8 mouse cellular contexts compared by ENCODE assay signal in the genomic region with DNA sequence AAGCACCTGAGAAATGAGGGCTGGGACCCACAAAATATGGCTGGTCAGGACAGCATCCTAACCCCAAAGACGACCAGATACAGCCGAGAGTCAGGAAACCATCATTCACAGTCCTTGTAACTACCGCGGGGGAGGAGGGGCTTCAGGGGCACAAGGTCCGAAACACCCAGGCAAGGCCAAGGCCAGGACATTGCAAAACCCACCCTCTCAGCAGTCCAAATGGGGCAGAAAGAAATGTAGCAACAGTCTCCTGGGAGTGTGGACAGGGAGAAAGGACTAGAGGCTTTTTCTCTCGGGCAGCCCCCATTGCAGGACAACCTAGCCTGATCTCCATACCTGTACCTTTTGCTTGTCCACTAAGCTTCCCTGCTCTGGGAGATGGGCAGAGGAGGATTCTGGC. TPM values are rescaled to one million over a fixed set of nuclear protein-coding genes. Genes with fewer than 3 reads are reported as not detected.
DNase-seq lines count a peak whose midpoint lies in the region; ATAC-seq lines count a peak whose summit lies in the region.

No protein-coding gene starts in this region.

- peaks cover 33% of the 10 kb centered on the region for H3K4me1 ChIP-seq in lung, embryonic 15.5 days
- H3K4me1 ChIP-seq in embryonic facial prominence, embryonic 12.5 days = peaks cover 16% of the 10 kb centered on the region
- 0 out of 2 replicates have a peak, but pooled peaks cover 2% of the 10 kb centered on the region for H3K4me1 ChIP-seq in limb, embryonic 11.5 days (ENCODE audit: control insufficient read depth, insufficient read depth, low read length)
- no peaks in the 10 kb centered on the region for H3K4me1 ChIP-seq in neural tube, embryonic 14.5 days (ENCODE audit: control insufficient read depth, insufficient read depth, low read length)

- no peak for ATAC-seq in lung, embryonic 15.5 days (ENCODE audit: borderline replicate concordance, extremely low read depth, low FRiP score, low TSS enrichment)
- ATAC-seq in embryonic facial prominence, embryonic 12.5 days (ENCODE audit: insufficient number of reproducible peaks, insufficient read depth, low FRiP score, low TSS enrichment) = no peak
- ATAC-seq in limb, embryonic 11.5 days (ENCODE audit: insufficient number of reproducible peaks, low FRiP score, low TSS enrichment, low read depth) = 0 out of 2 replicates have a peak, but pooled peaks have one; percentile 5
- 0 out of 2 replicates have a peak, but pooled peaks have one; percentile 2 for ATAC-seq in neural tube, embryonic 14.5 days (ENCODE audit: low read depth)

- no peak overlapping the region for H3K27ac ChIP-seq in lung, embryonic 15.5 days
- H3K27ac ChIP-seq in embryonic facial prominence, embryonic 12.5 days = no peak overlapping the region
- no peak overlapping the region for H3K27ac ChIP-seq in limb, embryonic 11.5 days (replicated peaks; ENCODE audit: low read depth, low read length)
- H3K27ac ChIP-seq in neural tube, embryonic 14.5 days (ENCODE audit: low read depth, low read length) = no peak overlapping the region

- H3K4me2 ChIP-seq in lung, embryonic 15.5 days = peak overlapping the region; percentile 73
- peak overlapping the region; percentile 87 for H3K4me2 ChIP-seq in embryonic facial prominence, embryonic 12.5 days (replicated peaks)
- H3K4me2 ChIP-seq in limb, embryonic 11.5 days (ENCODE audit: low read depth, severe bottlenecking) = peak overlapping the region; percentile 90
- H3K4me2 ChIP-seq in neural tube, embryonic 14.5 days (ENCODE audit: low read depth, low read length) = peak overlapping the region; percentile 66

- no peaks in the 10 kb centered on the region for H3K36me3 ChIP-seq in lung, embryonic 15.5 days
- no peaks in the 10 kb centered on the region for H3K36me3 ChIP-seq in embryonic facial prominence, embryonic 12.5 days
- H3K36me3 ChIP-seq in limb, embryonic 11.5 days (ENCODE audit: control insufficient read depth, insufficient read depth, low read length) = no peaks in the 10 kb centered on the region
- H3K36me3 ChIP-seq in neural tube, embryonic 14.5 days (ENCODE audit: control insufficient read depth, insufficient read depth, low read length) = no peaks in the 10 kb centered on the region

- 5% methylated on average over 6 of the region's 6 CpGs for WGBS in lung, embryonic 15.5 days
- 21% methylated on average over 6 of the region's 6 CpGs for WGBS in embryonic facial prominence, embryonic 12.5 days
- WGBS in limb, embryonic 11.5 days = 11% methylated on average over 6 of the region's 6 CpGs
- 20% methylated on average over 6 of the region's 6 CpGs for WGBS in neural tube, embryonic 14.5 days

- peak overlapping the region; percentile 81 for H3K9ac ChIP-seq in lung, embryonic 15.5 days
- peak overlapping the region; percentile 74 for H3K9ac ChIP-seq in embryonic facial prominence, embryonic 12.5 days
- H3K9ac ChIP-seq in limb, embryonic 11.5 days (ENCODE audit: low read length) = peak overlapping the region; percentile 73; the same call in 1 of the 2 replicates
- no peak overlapping the region; the same call in 1 of the 2 replicates for H3K9ac ChIP-seq in neural tube, embryonic 14.5 days (replicated peaks; ENCODE audit: low read depth, low read length)

- no peaks in the 10 kb centered on the region for H3K27me3 ChIP-seq in lung, embryonic 15.5 days
- peaks cover 3% of the 10 kb centered on the region; the same call in 1 of the 2 replicates for H3K27me3 ChIP-seq in embryonic facial prominence, embryonic 12.5 days
- no peaks in the 10 kb centered on the region for H3K27me3 ChIP-seq in limb, embryonic 11.5 days (ENCODE audit: control insufficient read depth, insufficient read depth, low read length)
- peaks cover 19% of the 10 kb centered on the region for H3K27me3 ChIP-seq in neural tube, embryonic 14.5 days (ENCODE audit: control insufficient read depth, insufficient read depth, low read length)

- peak overlapping the region; percentile 71 for H3K4me3 ChIP-seq in lung, embryonic 15.5 days
- H3K4me3 ChIP-seq in embryonic facial prominence, embryonic 12.5 days = peak overlapping the region; percentile 62
- peak overlapping the region; percentile 64 for H3K4me3 ChIP-seq in limb, embryonic 11.5 days (ENCODE audit: low read depth, low read length)
- H3K4me3 ChIP-seq in neural tube, embryonic 14.5 days (ENCODE audit: low read depth, low read length) = peak overlapping the region; percentile 44

- DNase-seq in lung, adult 18-20 months = no peak
- DNase-seq in limb, embryonic 11.5 days (ENCODE audit: low spot score) = no peak
- no peak for DNase-seq in cerebellum, postnatal 10 days
- no peak for DNase-seq in yolk sac, embryonic 10.5 days (ENCODE audit: low spot score)
- no peak for DNase-seq in layer of hippocampus, postnatal 14 days (ENCODE audit: low spot score in 2 of 2)

- H3K9me3 ChIP-seq in lung, embryonic 15.5 days = no peaks in the 10 kb centered on the region
- no peaks in the 10 kb centered on the region for H3K9me3 ChIP-seq in embryonic facial prominence, embryonic 12.5 days
- no peaks in the 10 kb centered on the region for H3K9me3 ChIP-seq in limb, embryonic 11.5 days (ENCODE audit: control insufficient read depth, low read length)
- H3K9me3 ChIP-seq in neural tube, embryonic 14.5 days (ENCODE audit: control insufficient read depth, low read length) = no peaks in the 10 kb centered on the region

RNA-seq across cellular contexts. Expression of a gene that starts 1.1 kb away (rescaled TPM):
- 39.1 and 41.1 TPM in 2 replicates for polyA plus RNA-seq in lung, embryonic 15.5 days (2015; fragmentation: Nextera tagmentation; extraction: Ambion mirVana)
- 17.0 and 17.8 TPM in 2 replicates for polyA plus RNA-seq in embryonic facial prominence, embryonic 12.5 days (2016; fragmentation: Nextera tagmentation; extraction: Ambion mirVana)
- polyA plus RNA-seq in limb, embryonic 11.5 days (2014; fragmentation: Nextera tagmentation; extraction: Ambion mirVana) = 12.2 and 12.8 TPM in 2 replicates
- polyA plus RNA-seq in neural tube, embryonic 14.5 days (2014; fragmentation: Nextera tagmentation; extraction: Ambion mirVana) = 2.7 and 4.1 TPM in 2 replicates
- 1 to 10 TPM; 1.2 to 1.9 TPM for total RNA-seq in layer of hippocampus, postnatal 14 days (2021)

RNA-seq across cellular contexts. Expression of a gene that starts 16.7 kb away (rescaled TPM):
- not detected in 2 replicates for polyA plus RNA-seq in lung, embryonic 15.5 days (2015; fragmentation: Nextera tagmentation; extraction: Ambion mirVana)
- not detected in 2 replicates for polyA plus RNA-seq in embryonic facial prominence, embryonic 12.5 days (2016; fragmentation: Nextera tagmentation; extraction: Ambion mirVana)
- 0.27 TPM in 1 of 2 replicates, not detected in the other for polyA plus RNA-seq in limb, embryonic 11.5 days (2014; fragmentation: Nextera tagmentation; extraction: Ambion mirVana)
- not detected in 2 replicates for polyA plus RNA-seq in neural tube, embryonic 14.5 days (2014; fragmentation: Nextera tagmentation; extraction: Ambion mirVana)
- not detected for total RNA-seq in layer of hippocampus, postnatal 14 days (2021)

RNA-seq across cellular contexts. Expression of a gene that starts 23.3 kb away (rescaled TPM):
- 339 and 341 TPM in 2 replicates for polyA plus RNA-seq in lung, embryonic 15.5 days (2015; fragmentation: Nextera tagmentation; extraction: Ambion mirVana)
- 97.3 and 101 TPM in 2 replicates for polyA plus RNA-seq in embryonic facial prominence, embryonic 12.5 days (2016; fragmentation: Nextera tagmentation; extraction: Ambion mirVana)
- 68.1 and 72.2 TPM in 2 replicates for polyA plus RNA-seq in limb, embryonic 11.5 days (2014; fragmentation: Nextera tagmentation; extraction: Ambion mirVana)
- 37.4 and 64.3 TPM in 2 replicates for polyA plus RNA-seq in neural tube, embryonic 14.5 days (2014; fragmentation: Nextera tagmentation; extraction: Ambion mirVana)
- 10 to 100 TPM; 80.2 to 84.1 TPM for total RNA-seq in layer of hippocampus, postnatal 14 days (2021)

RNA-seq across cellular contexts. Expression of a gene that starts 25.1 kb away (rescaled TPM):
- polyA plus RNA-seq in lung, embryonic 15.5 days (2015; fragmentation: Nextera tagmentation; extraction: Ambion mirVana) = 21.8 and 23.5 TPM in 2 replicates
- 66.0 and 75.2 TPM in 2 replicates for polyA plus RNA-seq in embryonic facial prominence, embryonic 12.5 days (2016; fragmentation: Nextera tagmentation; extraction: Ambion mirVana)
- 42.4 and 45.1 TPM in 2 replicates for polyA plus RNA-seq in limb, embryonic 11.5 days (2014; fragmentation: Nextera tagmentation; extraction: Ambion mirVana)
- polyA plus RNA-seq in neural tube, embryonic 14.5 days (2014; fragmentation: Nextera tagmentation; extraction: Ambion mirVana) = 123 and 139 TPM in 2 replicates
- 10 to 100 TPM; 73.3 to 76.4 TPM for total RNA-seq in layer of hippocampus, postnatal 14 days (2021)

Comparison
In these comparisons a context has a peak if more than half of its experiments do, and no peak if none do; other contexts are left out.
1. ATAC-seq: peak in limb, embryonic 11.5 days (single experiment) and neural tube, embryonic 14.5 days (single experiment); none in lung, embryonic 15.5 days (single experiment) and embryonic facial prominence, embryonic 12.5 days (single experiment).
2. Peak in every context shown above with its lines, with median percentiles within 50 percentile points of each other: H3K4me2 ChIP-seq and H3K4me3 ChIP-seq.